Mouse (Mus musculus): ENCODE results near the gene Cgn.

GRCm38 (mm10) chr3:94811628-94812027, 25.3 kb upstream of the Cgn start:
- TF ChIP-seq POLR2A (IDR thresholded peaks at IDR 0.05; ENCODE audit: insufficient read depth, low read depth, low read length), result no peak
- no peak for TF ChIP-seq EP300 (IDR thresholded peaks at IDR 0.05; ENCODE audit: insufficient read depth, low read depth, low read length)

Measured in heart, adult 2 months (tissue).